Mouse (Mus musculus) kidney, adult 2 months (tissue): Measurements from ENCODE around the gene Slc19a2.

Experiments used
- CTCF ChIP-seq: fragments of 200-500 bp; conservative IDR thresholded peaks from 2 replicates; pipeline ENCODE4 v1.5.1; 2011; ENCODE audit warnings: low read depth, mild to moderate bottlenecking, control low read depth, low read length, moderate library complexity, mixed read lengths; ENCODE audit not compliant: insufficient read depth, insufficient read length
- POLR2A ChIP-seq: fragments of 200-500 bp; IDR thresholded peaks from one replicate; pipeline ENCODE4 v1.6.1; 2011; ENCODE audit warnings: low read depth, low read length, control low read depth

DNA sequence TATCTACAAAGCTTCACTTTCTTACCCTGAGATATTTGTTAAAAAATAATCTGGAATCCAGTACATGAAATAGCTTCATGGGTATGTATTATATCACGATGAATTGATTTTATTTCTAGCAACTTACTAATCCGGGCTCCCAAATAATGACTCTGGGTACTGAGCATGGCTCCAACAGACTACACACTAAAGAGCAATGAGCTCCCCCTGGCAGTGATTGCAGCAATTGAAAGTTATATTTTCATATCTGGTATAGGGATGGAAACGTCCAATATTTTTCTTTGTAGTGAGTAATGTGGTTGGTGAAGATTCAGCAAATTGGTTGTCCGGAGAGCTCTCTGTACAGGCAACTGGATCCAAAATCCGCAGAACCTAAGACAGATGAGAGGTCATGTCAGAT is 43.2 kb downstream of the Slc19a2 start:
- TF ChIP-seq CTCF (no peak), POLR2A (no peak)
